Mouse (Mus musculus): ENCODE results near the gene Trim65.

Trim65 gene

GRCm38 (mm10) chr11:116087194-116088130 is 43.5 kb downstream of the Trim65 start:
- DNase-seq = peak; percentile 82

GRCm38 (mm10) chr11:116086258-116087193 is 44.4 kb downstream of the Trim65 start, which contains the start of gene Wbp2:
Gene Wbp2 (minus strand): TSS chr11:116086995.
- DNase-seq = peak; percentile 96

GRCm38 (mm10) chr11:116084166-116084565 is 46.8 kb downstream of the Trim65 start:
- no peak for DNase-seq

- DNase-seq = no peak
Observed at GRCm38 (mm10) chr11:116083096-116083672, 47.7 kb downstream of the Trim65 start.

- no peak for DNase-seq
Observed at GRCm38 (mm10) chr11:116081081-116081480, 49.8 kb downstream of the Trim65 start.

- peak; percentile 83 for DNase-seq
Observed at GRCm38 (mm10) chr11:116079511-116079910, 51.4 kb downstream of the Trim65 start.

GRCm38 (mm10) chr11:116078676-116079320 is 52.1 kb downstream of the Trim65 start:
- no peak for DNase-seq

GRCm38 (mm10) chr11:116078221-116078620 is 52.7 kb downstream of the Trim65 start:
- DNase-seq = no peak

- no peak for DNase-seq
Observed at GRCm38 (mm10) chr11:116077446-116078204, 53.3 kb downstream of the Trim65 start, which contains the start of gene Unc13d. Gene Unc13d (minus strand): TSS chr11:116077961.

GRCm38 (mm10) chr11:116076836-116077235 is 54.1 kb downstream of the Trim65 start:
- no peak for DNase-seq

- no peak for DNase-seq
Observed at GRCm38 (mm10) chr11:116076266-116076540, 54.7 kb downstream of the Trim65 start.

GRCm38 (mm10) chr11:116075539-116076265 is 55.2 kb downstream of the Trim65 start:
- no peak for DNase-seq

GRCm38 (mm10) chr11:116074436-116074991 is 56.4 kb downstream of the Trim65 start:
- no peak for DNase-seq

- no peak for DNase-seq
Observed at GRCm38 (mm10) chr11:116072608-116073007, 58.3 kb downstream of the Trim65 start.

Measured in right cerebral cortex, postnatal 25 days (tissue).